Mouse (Mus musculus): ENCODE measurements around the gene Hdac10.

The Hdac10 gene

GRCm38 (mm10) chr15:89128382-89129350 is at the start of gene Hdac10:
Gene Hdac10 (minus strand): TSS chr15:89128700.
- peak; percentile 59 to 89 for DNase-seq (ENCODE audit: low spot score in 2 of 2)

GRCm38 (mm10) chr15:89177576-89178259 is 49.2 kb upstream of the Hdac10 start:
- no peak for DNase-seq (ENCODE audit: low spot score in 2 of 2)

GRCm38 (mm10) chr15:89177121-89177520 is 48.6 kb upstream of the Hdac10 start:
- DNase-seq (ENCODE audit: low spot score in 2 of 2): peak in 1 of 2 experiments; percentile 71

GRCm38 (mm10) chr15:89175411-89176155 is 47.1 kb upstream of the Hdac10 start:
- DNase-seq (ENCODE audit: low spot score in 2 of 2): no peak

- no peak for DNase-seq (ENCODE audit: low spot score in 2 of 2)
Observed at GRCm38 (mm10) chr15:89174889-89175339, 46.4 kb upstream of the Hdac10 start.

- DNase-seq (ENCODE audit: low spot score in 2 of 2): no peak
Observed at GRCm38 (mm10) chr15:89173906-89174214, 45.4 kb upstream of the Hdac10 start.

- no peak for DNase-seq (ENCODE audit: low spot score in 2 of 2)
Observed at GRCm38 (mm10) chr15:89173024-89173905, 44.8 kb upstream of the Hdac10 start.

- DNase-seq (ENCODE audit: low spot score in 2 of 2): no peak
Observed at GRCm38 (mm10) chr15:89172276-89172935, 43.9 kb upstream of the Hdac10 start.

GRCm38 (mm10) chr15:89171526-89172051 is 43.1 kb upstream of the Hdac10 start:
- DNase-seq (ENCODE audit: low spot score in 2 of 2): no peak

- no peak for DNase-seq (ENCODE audit: low spot score in 2 of 2)
Observed at GRCm38 (mm10) chr15:89170102-89170501, 41.6 kb upstream of the Hdac10 start.

GRCm38 (mm10) chr15:89169431-89169830 is 40.9 kb upstream of the Hdac10 start:
- DNase-seq (ENCODE audit: low spot score in 2 of 2): peak; percentile 71 to 90

GRCm38 (mm10) chr15:89168922-89169321 is 40.4 kb upstream of the Hdac10 start:
- DNase-seq (ENCODE audit: low spot score in 2 of 2): no peak

GRCm38 (mm10) chr15:89165478-89165877 is 37.0 kb upstream of the Hdac10 start:
- DNase-seq (ENCODE audit: low spot score in 2 of 2): no peak

- DNase-seq (ENCODE audit: low spot score in 2 of 2): no peak
Observed at GRCm38 (mm10) chr15:89161397-89161796, 32.9 kb upstream of the Hdac10 start.

GRCm38 (mm10) chr15:89158516-89158915 is 30.0 kb upstream of the Hdac10 start:
- DNase-seq (ENCODE audit: low spot score in 2 of 2): no peak

- DNase-seq (ENCODE audit: low spot score in 2 of 2): peak in 1 of 2 experiments; percentile 70
Observed at GRCm38 (mm10) chr15:89157954-89158353, 29.5 kb upstream of the Hdac10 start.

GRCm38 (mm10) chr15:89152312-89152711 is 23.8 kb upstream of the Hdac10 start:
- no peak for DNase-seq (ENCODE audit: low spot score in 2 of 2)

GRCm38 (mm10) chr15:89150041-89150390 is 21.5 kb upstream of the Hdac10 start:
- DNase-seq (ENCODE audit: low spot score in 2 of 2): no peak

GRCm38 (mm10) chr15:89149271-89150040 is 21.0 kb upstream of the Hdac10 start, which contains the start of gene Mapk11:
Gene Mapk11 (minus strand): TSS chr15:89149628.
- DNase-seq (ENCODE audit: low spot score in 2 of 2): peak in 1 of 2 experiments; percentile 37
